Mouse (Mus musculus) CH12.LX (cell line): ENCODE data around the gene Nhp2.

Experiments
- CTCF ChIP-seq, 2 experiments: IDR thresholded peaks in 1 of 2; conservative IDR thresholded peaks in 1 of 2; 2 replicates each; pipeline ENCODE4 v1.5.1; 2011 to 2012; ENCODE audit warnings: low read depth in 2 of 2, low read length in 2 of 2, improper control_type of control experiment in 1 of 2, inconsistent platforms in 1 of 2, mild to moderate bottlenecking in 1 of 2, moderate library complexity in 1 of 2
- EP300 ChIP-seq: IDR thresholded peaks from 2 replicates; pipeline ENCODE4 v1.6.1; 2011; ENCODE audit warnings: low read length, improper control_type of control experiment
- GABPA ChIP-seq: IDR thresholded peaks from 2 replicates; pipeline ENCODE4 v1.6.1; 2012; ENCODE audit warnings: low read depth, low read length, improper control_type of control experiment, inconsistent platforms; ENCODE audit not compliant: insufficient replicate concordance
- JUND ChIP-seq: conservative IDR thresholded peaks from 2 replicates; pipeline ENCODE4 v1.6.1; 2011; ENCODE audit warnings: low read depth, low read length, improper control_type of control experiment
- MAFK ChIP-seq: IDR thresholded peaks from 2 replicates; pipeline ENCODE4 v1.6.1; 2011; ENCODE audit warnings: low read length, improper control_type of control experiment; ENCODE audit not compliant: insufficient replicate concordance
- MAX ChIP-seq: IDR thresholded peaks from 2 replicates; pipeline ENCODE4 v1.6.1; 2011; ENCODE audit warnings: low read length, improper control_type of control experiment
- MYC ChIP-seq: IDR thresholded peaks from 2 replicates; pipeline ENCODE4 v1.6.1; 2011; ENCODE audit warnings: low read depth, mild to moderate bottlenecking, improper control_type of control experiment, low read length
- NELFE ChIP-seq: IDR thresholded peaks from 2 replicates; pipeline ENCODE4 v1.6.1; 2011; ENCODE audit warnings: low read depth, low read length, improper control_type of control experiment
- POLR2A ChIP-seq: IDR thresholded peaks from 2 replicates; pipeline ENCODE4 v1.6.1; 2011; ENCODE audit warnings: low read depth, mild to moderate bottlenecking, improper control_type of control experiment, low read length
- RCOR1 ChIP-seq: conservative IDR thresholded peaks from 2 replicates; pipeline ENCODE4 v1.6.1; 2012; ENCODE audit warnings: low read depth, mild to moderate bottlenecking, inconsistent platforms, low read length, improper control_type of control experiment
- ZNF384 ChIP-seq: IDR thresholded peaks from 2 replicates; pipeline ENCODE4 v1.6.1; 2012; ENCODE audit warnings: low read depth, low read length, improper control_type of control experiment, inconsistent platforms

GRCm38 (mm10) chr11:51652889-51653418, 33.4 kb downstream of the Nhp2 start:
- TF ChIP-seq MAFK (no peak), POLR2A (no peak), CTCF (conservative IDR thresholded peaks at IDR 0.05 in 1 of 2, IDR thresholded peaks at IDR 0.05 in 1 of 2; ENCODE audit: low read depth in 2 of 2, low read length in 2 of 2) (peak in 1 of 2 experiments; percentile 34; a peak in 2 of 4 replicates), EP300 (no peak), MAX (no peak), RCOR1 (no peak), JUND (no peak), MYC (no peak), ZNF384 (no peak), GABPA (no peak), NELFE (no peak)
